Mouse (Mus musculus) urinary bladder, postnatal 10 days (tissue): ENCODE data around the gene Rnf157.
A peak's percentile ranks its signal among the peaks of the same experiment; 100 is the strongest.

Experiments used
- DNase-seq: peaks from one replicate; pipeline ENCODE4 v3.0.0; 2022; ENCODE audit warnings: low spot score

Rnf157 gene

GRCm38 (mm10) chr11:116412904-116413630 is at the start of gene Rnf157:
Rnf157 (minus strand) TSS chr11:116413032.
- DNase-seq, result no peak

GRCm38 (mm10) chr11:116459786-116460185 is 47.0 kb upstream of the Rnf157 start:
- no peak for DNase-seq

GRCm38 (mm10) chr11:116456234-116456633 is 43.4 kb upstream of the Rnf157 start:
- DNase-seq, result no peak

- no peak for DNase-seq
These were observed 41.1 kb upstream of the Rnf157 start for GRCm38 (mm10) chr11:116453889-116454288.

- DNase-seq, result no peak
These were observed 36.5 kb upstream of the Rnf157 start for GRCm38 (mm10) chr11:116449341-116449740.

- no peak for DNase-seq
These were observed 35.0 kb upstream of the Rnf157 start for GRCm38 (mm10) chr11:116447822-116448221.

GRCm38 (mm10) chr11:116446308-116446887 is 33.6 kb upstream of the Rnf157 start:
- no peak for DNase-seq

- DNase-seq, result peak; percentile 90
These were observed 32.9 kb upstream of the Rnf157 start for GRCm38 (mm10) chr11:116445596-116446307.

GRCm38 (mm10) chr11:116443935-116444334 is 31.1 kb upstream of the Rnf157 start:
- DNase-seq, result no peak

GRCm38 (mm10) chr11:116443311-116443710 is 30.5 kb upstream of the Rnf157 start:
- no peak for DNase-seq

- DNase-seq, result no peak
These were observed 30.0 kb upstream of the Rnf157 start for GRCm38 (mm10) chr11:116442867-116443177.

- DNase-seq, result no peak
These were observed 29.5 kb upstream of the Rnf157 start for GRCm38 (mm10) chr11:116442129-116442866.

GRCm38 (mm10) chr11:116440408-116441068 is 27.7 kb upstream of the Rnf157 start:
- no peak for DNase-seq

GRCm38 (mm10) chr11:116439269-116440240 is 26.7 kb upstream of the Rnf157 start:
- DNase-seq, result no peak

GRCm38 (mm10) chr11:116437541-116437940 is 24.7 kb upstream of the Rnf157 start:
- DNase-seq, result no peak

- no peak for DNase-seq
These were observed 24.0 kb upstream of the Rnf157 start for GRCm38 (mm10) chr11:116436725-116437331.

GRCm38 (mm10) chr11:116435992-116436724 is 23.3 kb upstream of the Rnf157 start:
- DNase-seq, result no peak

- DNase-seq, result no peak
These were observed 22.3 kb upstream of the Rnf157 start for GRCm38 (mm10) chr11:116434967-116435752.
